Mouse (Mus musculus) T-helper 17 cell (primary cell): ENCODE results near the gene Serinc5.
"Not testable (repeated sequence)": the region's sequence is repeated elsewhere in the genome, so short reads cannot be mapped to it uniquely, and the experiment has no call there.

ENCODE experiments used
- in situ Hi-C, 2 experiments: fragments of 300-600 bp; cut with MboI, MseI; formaldehyde crosslinking; loops; 1 replicate in 1 of 2; 2 replicates in 1 of 2; pipeline ENCODE4 v1.15.1; 2025; ENCODE audit warnings: high pct_unique_total_duplicates in 2 of 2

Gene Serinc5

GRCm38 (mm10) chr13:92656815-92657513 lies 46.1 kb downstream of the Serinc5 start:
- in situ Hi-C loops, result no loop called here

GRCm38 (mm10) chr13:92659611-92660010 lies 48.7 kb downstream of the Serinc5 start:
- in situ Hi-C loops, result no loop called here

DNA sequence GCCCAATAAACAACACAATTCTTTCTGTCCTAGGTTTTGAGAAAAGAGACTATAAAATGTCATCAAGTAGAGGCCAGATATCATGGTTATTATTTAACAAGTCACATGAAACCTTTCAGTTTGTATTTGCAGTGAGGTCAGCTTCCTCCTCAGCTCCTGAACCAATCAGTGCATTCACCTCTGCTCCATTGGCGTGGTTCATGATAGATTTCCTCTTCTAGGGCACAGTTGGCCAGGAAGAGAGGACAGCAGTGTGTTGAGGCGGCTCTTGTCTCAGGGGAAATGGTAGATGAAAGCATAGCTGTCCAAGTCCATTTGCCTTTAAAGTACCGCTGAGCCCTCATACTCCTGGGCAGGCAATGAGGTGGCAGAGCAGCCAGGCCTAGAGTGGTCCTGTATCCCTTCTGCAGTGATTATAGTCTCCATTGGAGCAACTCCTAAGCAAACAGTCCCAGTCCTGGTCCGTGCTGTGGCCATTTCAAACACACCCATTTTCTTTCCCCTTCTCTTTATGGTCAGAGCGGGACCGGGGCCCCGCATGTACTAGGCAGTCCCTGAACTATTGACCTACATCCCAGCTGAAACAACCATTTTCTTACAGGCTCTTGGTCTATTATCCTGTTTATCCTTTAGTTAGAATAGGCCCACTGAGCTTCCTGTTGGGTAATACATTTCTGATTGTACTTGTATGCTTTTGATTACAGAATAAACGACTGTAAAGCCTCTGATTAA lies 51.8 kb downstream of the Serinc5 start:
- in situ Hi-C loops, result no loop called here

DNA sequence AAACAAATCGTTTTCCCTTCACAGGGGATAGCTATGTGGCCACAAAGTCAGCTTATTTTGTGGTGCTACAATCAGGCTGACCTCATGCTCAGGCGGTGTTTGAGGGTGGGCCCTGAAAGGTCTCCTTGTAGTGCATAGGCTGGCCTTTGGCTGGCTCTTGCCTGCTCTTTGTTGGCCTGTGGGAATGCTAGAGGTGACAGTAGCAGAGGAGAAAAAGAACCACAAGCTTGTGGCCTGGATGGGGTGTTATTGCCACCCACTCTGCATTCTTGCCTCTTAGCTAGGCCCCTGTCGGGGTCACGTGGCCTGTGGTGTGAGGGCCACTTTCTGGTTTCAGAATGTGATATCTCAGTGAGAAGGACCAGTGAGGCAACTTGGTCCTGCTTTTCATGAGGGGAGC lies 54.1 kb downstream of the Serinc5 start:
- in situ Hi-C loops, result no loop called here

GRCm38 (mm10) chr13:92668214-92668985 lies 57.5 kb downstream of the Serinc5 start:
- in situ Hi-C loops, result no loop called here

DNA sequence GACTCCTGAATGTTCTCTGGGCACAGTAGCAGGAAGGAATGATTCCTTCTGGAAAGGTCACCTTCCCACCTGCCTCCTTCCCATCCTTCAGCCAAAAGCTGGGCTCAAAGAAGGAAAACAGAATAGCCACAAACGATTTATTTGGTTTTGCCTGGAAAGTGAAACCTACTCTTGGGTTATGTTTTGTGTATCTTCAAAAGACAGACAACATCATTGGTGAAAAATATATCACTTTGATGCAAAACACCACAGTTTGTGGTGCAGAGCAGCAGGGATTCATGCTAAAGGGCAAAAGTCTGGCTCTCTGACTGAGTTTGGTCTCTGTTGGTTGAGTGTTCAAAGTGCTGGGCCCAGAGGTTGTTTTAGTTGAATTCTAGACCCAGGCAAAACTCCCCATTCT lies 60.8 kb downstream of the Serinc5 start:
- in situ Hi-C loops, result no loop called here

- in situ Hi-C loops, result no loop called here
These were observed 63.8 kb downstream of the Serinc5 start for GRCm38 (mm10) chr13:92674676-92675075.

DNA sequence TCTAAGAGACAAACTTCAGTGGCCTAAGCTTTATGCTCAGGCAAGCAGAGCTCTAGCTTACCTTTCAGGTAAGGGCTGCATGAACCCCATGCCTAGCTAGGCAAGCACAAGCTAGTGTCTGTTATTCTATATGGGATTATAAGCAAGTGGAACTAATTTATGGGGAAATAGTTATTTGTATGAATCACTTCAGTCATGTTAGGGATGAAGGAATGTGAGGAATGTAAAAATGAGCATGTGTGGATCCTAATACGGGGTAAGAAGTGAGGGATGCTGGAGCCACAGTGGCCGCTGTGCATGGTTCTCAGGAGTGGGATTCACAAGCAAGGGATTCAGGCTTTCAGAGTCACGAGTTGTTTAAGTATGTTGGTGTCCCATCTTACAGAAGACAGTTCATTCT lies 64.4 kb downstream of the Serinc5 start:
- in situ Hi-C loops, result no loop called here

GRCm38 (mm10) chr13:92675897-92676584 lies 65.2 kb downstream of the Serinc5 start:
- in situ Hi-C loops, result no loop called here

DNA sequence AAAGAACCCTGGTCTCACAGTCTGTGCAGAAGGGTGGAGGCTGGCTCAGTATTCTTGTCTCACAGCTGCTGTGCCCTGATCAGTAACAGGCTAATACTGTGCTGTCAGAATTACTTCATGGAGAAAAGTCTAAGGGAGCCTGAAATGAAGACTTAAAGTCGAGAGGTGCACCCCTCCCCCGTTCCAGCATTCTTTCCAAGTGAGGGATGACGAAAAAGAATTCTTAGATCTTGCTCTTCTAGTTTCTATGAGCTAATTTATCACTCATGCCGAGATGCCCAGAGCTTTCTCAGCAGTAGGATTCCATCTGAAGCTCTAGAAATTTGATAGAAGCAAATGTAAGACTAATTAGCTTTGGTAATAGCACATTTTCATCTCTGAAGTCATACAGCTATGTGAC lies 66.8 kb downstream of the Serinc5 start:
- in situ Hi-C loops, result no loop called here

GRCm38 (mm10) chr13:92679661-92680060 lies 68.8 kb downstream of the Serinc5 start:
- in situ Hi-C loops, result no loop called here

DNA sequence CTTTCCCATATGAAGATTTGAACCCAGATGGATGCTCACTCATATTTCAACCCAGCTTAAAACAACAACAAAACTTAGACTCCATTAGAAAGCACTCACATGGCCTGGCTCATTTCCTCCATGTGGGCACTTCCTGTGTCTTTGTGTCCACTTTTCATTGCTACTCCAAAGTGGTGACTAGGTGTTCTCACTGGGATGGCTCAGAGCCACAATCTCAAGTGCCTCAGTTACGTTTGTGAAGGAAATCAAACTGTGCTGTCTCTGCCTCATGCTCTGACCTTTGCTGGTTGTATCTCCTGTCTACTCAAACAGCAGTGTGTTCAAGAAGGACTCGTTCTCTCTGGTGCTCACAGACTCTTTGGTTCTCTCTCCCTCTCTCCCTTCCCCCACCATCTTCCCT lies 70.7 kb downstream of the Serinc5 start:
- in situ Hi-C loops, result no loop called here

- in situ Hi-C loops, result no loop called here
These were observed 71.9 kb downstream of the Serinc5 start for GRCm38 (mm10) chr13:92682833-92683232.

- in situ Hi-C loops, result no loop called here
These were observed 72.6 kb downstream of the Serinc5 start for GRCm38 (mm10) chr13:92683464-92683863.

DNA sequence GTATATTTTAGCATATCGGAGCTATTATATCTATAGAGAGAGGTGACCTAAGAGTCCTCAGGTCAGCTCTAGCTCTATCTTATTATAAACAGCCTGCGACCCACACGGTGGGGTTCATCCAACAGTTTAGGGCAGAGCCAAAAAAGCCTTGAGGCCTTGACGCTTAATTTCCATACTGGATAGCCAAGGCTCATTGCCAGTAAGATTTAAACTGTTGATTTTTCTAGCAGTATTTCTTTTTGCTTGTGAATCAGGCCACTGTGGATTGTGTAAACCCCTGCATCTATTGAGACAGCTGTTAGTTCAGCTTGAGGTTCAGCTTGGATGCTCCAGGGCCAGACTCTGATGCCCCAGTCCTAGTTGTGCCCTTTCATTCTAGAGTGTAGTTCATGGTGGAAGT lies 73.4 kb downstream of the Serinc5 start:
- in situ Hi-C loops, result no loop called here

DNA sequence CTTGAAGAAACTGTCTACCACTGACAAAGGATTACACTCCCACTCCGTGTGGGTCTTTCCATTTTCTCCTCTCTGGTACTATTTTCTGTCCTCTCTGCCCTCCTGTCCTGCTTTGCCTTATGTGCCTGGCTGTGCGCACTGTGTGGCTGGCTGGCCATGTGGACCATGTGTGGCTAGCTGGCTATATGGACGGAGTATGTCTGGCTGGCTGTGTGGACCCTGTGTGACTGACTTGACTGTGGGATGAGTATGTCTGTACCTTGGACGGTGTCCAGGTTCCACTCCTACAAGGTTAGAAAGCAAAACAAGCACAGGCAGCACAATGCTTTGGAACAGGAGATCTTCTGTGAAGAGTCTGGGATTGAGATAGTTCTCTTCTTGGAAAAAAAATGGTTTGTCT lies 74.4 kb downstream of the Serinc5 start:
- in situ Hi-C loops, result no loop called here

DNA sequence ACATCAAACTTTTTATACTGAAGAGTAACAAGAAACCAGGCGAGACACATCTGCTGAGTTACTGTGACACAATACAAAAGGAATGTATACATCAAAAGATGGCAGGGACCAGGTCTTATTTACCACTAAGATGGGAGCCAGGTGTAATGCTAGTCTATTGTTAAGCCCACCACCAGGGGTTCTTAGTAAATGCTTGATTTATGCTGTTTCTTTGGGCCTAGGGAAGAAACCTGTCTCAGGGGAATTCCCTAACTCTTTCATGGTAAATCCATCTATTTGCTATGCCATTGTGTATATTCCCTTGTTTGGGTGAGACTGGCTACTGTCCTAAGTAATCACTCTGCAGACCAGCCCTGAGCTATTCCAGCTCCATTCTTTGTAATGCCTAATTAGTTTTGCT lies 76.3 kb downstream of the Serinc5 start:
- in situ Hi-C loops, result not testable (repeated sequence)

DNA sequence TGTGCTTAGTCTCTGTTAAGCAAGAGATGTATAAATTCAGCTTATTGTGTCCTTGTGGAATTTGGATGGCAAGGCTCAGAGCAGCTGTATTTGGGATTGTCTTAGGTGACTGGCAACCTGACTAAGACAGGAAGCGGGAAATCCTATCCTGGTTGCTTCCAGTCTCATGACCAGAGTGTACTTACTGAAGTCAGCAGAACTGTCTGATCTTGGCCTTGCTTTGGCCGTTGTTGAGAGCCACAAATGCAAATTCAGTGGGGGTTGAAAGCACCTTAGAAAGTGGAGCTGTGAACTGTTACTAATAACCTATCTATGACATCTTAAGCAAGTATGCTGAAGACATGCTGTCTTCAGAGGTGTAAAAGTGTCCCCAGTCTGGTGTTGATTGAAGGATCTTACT lies 78.2 kb downstream of the Serinc5 start:
- in situ Hi-C loops, result no loop called here

DNA sequence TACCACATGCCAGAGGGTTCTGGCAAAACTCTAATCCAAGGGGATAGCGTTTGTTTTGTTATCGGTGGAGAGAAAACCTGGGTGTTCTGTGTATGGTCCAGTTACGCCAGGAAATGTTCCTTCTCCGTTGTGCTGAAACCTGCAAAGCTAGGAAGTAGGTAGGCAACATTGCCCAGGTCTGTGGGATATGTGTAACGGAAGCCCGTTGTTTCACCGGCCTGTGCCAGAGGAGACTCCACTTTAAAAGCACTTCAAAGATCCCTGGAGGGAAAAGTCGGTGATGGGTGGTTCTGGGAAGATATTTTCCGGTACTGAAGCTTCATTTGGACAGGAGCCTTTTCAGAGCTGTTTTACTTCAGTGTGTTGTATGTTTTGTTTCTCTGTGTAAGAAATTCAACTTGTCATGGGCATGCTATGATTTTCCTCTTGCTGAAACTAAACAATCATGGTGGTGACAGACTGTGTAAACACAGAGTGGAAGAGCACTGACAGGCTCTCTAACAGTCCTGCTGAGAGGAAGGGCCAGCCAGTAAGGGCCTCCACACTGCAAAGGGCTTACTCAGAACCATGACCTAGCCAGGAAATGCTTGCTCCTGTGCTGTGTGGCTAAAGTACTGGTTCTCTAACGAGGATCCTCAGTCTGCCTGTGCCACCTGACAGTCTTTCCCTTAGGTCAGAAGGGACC lies 83.1 kb downstream of the Serinc5 start:
- in situ Hi-C loops, result no loop called here

DNA sequence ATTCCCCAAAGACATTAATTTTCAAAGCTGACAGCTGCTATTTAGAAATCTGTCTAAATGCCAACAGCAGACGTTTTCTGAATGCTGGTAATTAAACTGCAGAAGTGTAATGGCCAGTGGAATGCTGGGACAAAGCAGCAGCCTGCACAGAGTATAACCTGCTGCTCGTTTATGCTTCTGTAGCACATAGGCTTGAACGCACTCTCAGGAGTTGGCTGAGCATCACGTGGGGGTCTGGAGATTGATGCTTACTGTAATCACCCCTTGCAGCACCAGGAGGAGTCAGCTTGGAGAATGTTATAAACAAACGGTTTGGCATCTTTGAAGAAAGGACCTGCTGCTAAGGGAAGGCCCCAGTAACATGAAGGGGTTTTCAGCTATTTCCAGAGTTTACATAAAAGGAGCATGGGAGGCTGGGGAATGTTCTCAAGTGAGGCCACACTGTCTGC lies 85.6 kb downstream of the Serinc5 start:
- in situ Hi-C loops, result no loop called here

GRCm38 (mm10) chr13:92697141-92697540 lies 86.2 kb downstream of the Serinc5 start:
- in situ Hi-C loops, result no loop called here
